7 mouse cellular contexts compared by ENCODE assay signal in the genomic region with DNA sequence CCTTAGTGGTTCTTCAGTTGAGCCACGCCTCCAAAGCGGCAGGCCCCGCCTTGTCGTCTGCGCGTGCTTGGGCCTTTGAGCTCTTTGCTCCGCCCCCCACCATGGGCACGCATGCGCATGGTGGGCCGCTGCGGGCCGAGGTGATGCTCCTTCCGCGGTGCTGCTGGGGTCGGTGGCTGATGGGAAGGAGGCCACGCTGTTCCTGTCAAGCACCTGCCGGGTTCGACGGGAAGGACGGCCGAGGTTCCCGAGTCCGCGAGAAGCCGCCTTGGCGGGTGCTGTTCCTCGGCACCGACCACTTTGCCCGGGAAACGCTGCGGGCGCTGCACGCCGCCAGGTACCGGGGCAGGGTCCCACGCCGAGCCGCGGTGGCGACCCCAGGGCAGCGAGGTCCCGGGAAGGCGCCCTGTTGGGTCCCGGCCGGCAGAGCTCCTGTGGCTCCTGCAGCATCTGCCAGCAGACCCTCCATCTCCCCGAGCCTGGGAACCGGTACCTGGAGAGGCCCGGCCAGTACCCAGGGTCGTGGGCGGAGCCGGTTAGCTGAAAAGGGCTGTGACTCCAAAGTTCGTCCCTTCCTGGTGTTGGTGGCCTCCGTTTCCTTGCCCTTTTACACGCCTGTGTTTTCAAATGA. TPM values are rescaled to one million over a fixed set of nuclear protein-coding genes. Genes with fewer than 3 reads are reported as not detected.
DNase-seq lines count a peak whose midpoint lies in the region; ATAC-seq and TF ChIP-seq lines count a peak whose summit lies in the region.

A gene (plus strand): TSS at position 112 of the 631 bp plus-strand sequence.

- peak within 1 kb of the TSS; percentile 95 for H3K4me2 ChIP-seq in intestine, postnatal 0 days (replicated peaks; ENCODE audit: low read depth)
- peak within 1 kb of the TSS; percentile 72 for H3K4me2 ChIP-seq in midbrain, embryonic 12.5 days (replicated peaks)

- H3K4me1 ChIP-seq in intestine, postnatal 0 days (replicated peaks; ENCODE audit: control insufficient read depth, insufficient read depth, low read length) = no peaks in the 10 kb centered on the region
- peaks cover 7% of the 10 kb centered on the region; the same call in 1 of the 2 replicates for H3K4me1 ChIP-seq in midbrain, embryonic 12.5 days
- H3K4me1 ChIP-seq in small intestine, adult 2 months (ENCODE audit: control insufficient read depth, insufficient read depth, insufficient read length, low read length) = peaks cover 2% of the 10 kb centered on the region

- no peak for TF ChIP-seq CTCF in intestine, postnatal 0 days (IDR thresholded peaks at IDR 0.05; ENCODE audit: low read depth)
- no peak for TF ChIP-seq CTCF in small intestine, adult 2 months (IDR thresholded peaks at IDR 0.05; ENCODE audit: extremely low read depth, insufficient read length, insufficient replicate concordance, low read depth, low read length)

- peak; percentile 84 for DNase-seq in adrenal gland, adult 8-10 months
- DNase-seq in embryo, embryonic 9.5 days (ENCODE audit: extremely low spot score) = peak; percentile 92
- DNase-seq in gonadal fat pad, adult 2 months (ENCODE audit: low read depth) = no peak
- DNase-seq in left cerebral cortex, postnatal 4 days = peak; percentile 96

- H3K9ac ChIP-seq in intestine, postnatal 0 days (ENCODE audit: low read depth, low read length) = peak within 1 kb of the TSS; percentile 58
- peak within 1 kb of the TSS; percentile 76 for H3K9ac ChIP-seq in midbrain, embryonic 12.5 days (replicated peaks)

- H3K4me3 ChIP-seq in intestine, postnatal 0 days (ENCODE audit: low read depth, low read length) = peak within 1 kb of the TSS; percentile 96
- H3K4me3 ChIP-seq in midbrain, embryonic 12.5 days = peak within 1 kb of the TSS; percentile 71
- H3K4me3 ChIP-seq in small intestine, adult 2 months (ENCODE audit: low read depth, low read length) = peak within 1 kb of the TSS; percentile 95

- peak; percentile 84 for ATAC-seq in intestine, postnatal 0 days
- peak; percentile 90 for ATAC-seq in midbrain, embryonic 12.5 days (ENCODE audit: low FRiP score, low read depth)

- TF ChIP-seq POLR2A in small intestine, adult 2 months (IDR thresholded peaks at IDR 0.05; ENCODE audit: low read depth, low read length) = peak; percentile 52; the same call in 1 of the 2 replicates

- no peak within 1 kb of the TSS for H3K27ac ChIP-seq in intestine, postnatal 0 days (ENCODE audit: low read depth, low read length)
- 0 out of 2 replicates have a peak within 1 kb of the TSS, but pooled peaks have one; percentile 32 for H3K27ac ChIP-seq in midbrain, embryonic 12.5 days (replicated peaks)
- no peak within 1 kb of the TSS for H3K27ac ChIP-seq in small intestine, adult 2 months (ENCODE audit: insufficient read depth, low read depth, low read length)

- no peaks in the 10 kb centered on the region for H3K9me3 ChIP-seq in intestine, postnatal 0 days (ENCODE audit: control insufficient read depth)
- no peaks in the 10 kb centered on the region for H3K9me3 ChIP-seq in midbrain, embryonic 12.5 days

- peaks cover 8% of the 10 kb centered on the region for H3K36me3 ChIP-seq in intestine, postnatal 0 days (ENCODE audit: control insufficient read depth, insufficient read depth)
- H3K36me3 ChIP-seq in midbrain, embryonic 12.5 days = peaks cover 6% of the 10 kb centered on the region
- peaks cover 7% of the 10 kb centered on the region for H3K36me3 ChIP-seq in small intestine, adult 2 months (ENCODE audit: control insufficient read depth, insufficient read depth, low read length)

- intact Hi-C loops in left cerebral cortex, postnatal 4 days (cut with DNase I) = loop anchor here (10.0 kb wide), 1 partner anchor 61 kb away; no protein-coding TSS in a partner anchor

- H3K27me3 ChIP-seq in intestine, postnatal 0 days (replicated peaks; ENCODE audit: control insufficient read depth, insufficient read depth, low read length) = no peaks in the 10 kb centered on the region
- H3K27me3 ChIP-seq in midbrain, embryonic 12.5 days = no peaks in the 10 kb centered on the region
- no peaks in the 10 kb centered on the region for H3K27me3 ChIP-seq in small intestine, adult 2 months (ENCODE audit: control insufficient read depth, insufficient read depth, low read length)

- under 1% methylated on average over 54 of the region's 54 CpGs for WGBS in intestine, postnatal 0 days
- under 1% methylated on average over 54 of the region's 54 CpGs for WGBS in midbrain, embryonic 12.5 days
- under 1% methylated on average over 54 of the region's 54 CpGs for WGBS in small intestine, adult 2 months

RNA-seq across cellular contexts. Expression of the gene that starts here (rescaled TPM):
- 10 to 100 TPM; 14.3 to 22.7 (median 16.4) TPM for total RNA-seq in adrenal gland, adult 8-10 months (2022)
- 9.3 and 11.4 TPM in 2 replicates for polyA plus RNA-seq in gonadal fat pad, adult 2 months (2012; rRNA removed)
- 14.8 and 15.7 TPM in 2 replicates for polyA plus RNA-seq in intestine, postnatal 0 days (2015; fragmentation: Nextera tagmentation; extraction: Ambion mirVana)
- total RNA-seq in left cerebral cortex, postnatal 4 days (2021) = 10 to 100 TPM; 22.7 to 23.1 TPM
- polyA plus RNA-seq in midbrain, embryonic 12.5 days (2016; fragmentation: Nextera tagmentation; extraction: Ambion mirVana) = 22.9 and 23.3 TPM in 2 replicates
- polyA plus RNA-seq in small intestine, adult 2 months (2012; rRNA removed) = 2.6 and 5.8 TPM in 2 replicates
